Mouse (Mus musculus): ENCODE results near the gene Dock8. TPM values are rescaled to one million over a fixed set of nuclear protein-coding genes. Genes with fewer than 3 reads are reported as not detected.

Gene Dock8
- polyA plus RNA-seq, 1 experiment from 2014 or later: 1.5 TPM

DNA sequence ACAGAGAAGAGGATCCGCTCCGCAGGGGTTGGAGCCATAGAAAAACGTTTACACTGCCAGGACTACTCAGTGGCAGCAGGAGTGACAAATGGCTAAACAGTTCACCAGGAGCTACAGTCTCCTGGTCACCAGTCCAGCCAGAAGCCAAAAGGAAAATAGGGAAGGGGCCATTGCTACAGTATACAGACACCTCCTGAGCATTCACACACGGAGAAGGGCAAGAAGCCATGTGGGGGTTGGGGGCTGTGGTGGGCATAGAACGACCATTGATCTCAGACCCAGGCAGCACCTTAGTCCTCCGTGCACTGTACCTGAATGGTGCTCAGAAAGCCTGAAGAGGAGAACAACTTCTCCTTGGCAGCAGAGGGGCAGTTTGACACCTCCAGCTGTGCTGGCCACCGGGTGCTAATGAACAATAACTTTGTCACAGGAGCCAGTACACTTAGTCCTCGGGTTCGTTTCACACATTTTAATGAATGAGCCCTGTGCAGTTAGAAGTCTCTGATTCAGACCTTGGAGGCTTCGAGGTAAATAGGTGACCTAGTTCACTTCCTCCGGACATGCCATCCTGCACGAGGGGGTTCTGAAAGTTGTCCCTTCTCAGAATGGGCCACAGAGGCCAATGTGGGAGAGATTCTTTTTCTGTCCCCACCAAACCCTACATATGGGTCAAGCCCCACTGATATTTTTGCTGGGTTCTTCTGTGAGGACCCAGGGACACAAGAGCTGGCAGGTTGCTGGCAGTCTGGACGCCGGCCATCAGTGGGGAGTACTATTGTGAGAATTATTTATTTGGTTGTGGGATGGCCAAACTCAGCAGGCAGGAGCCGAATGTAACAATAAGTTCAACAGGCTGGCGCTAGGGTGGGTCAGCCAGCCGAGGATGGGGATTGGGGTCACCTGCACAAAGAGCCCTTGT is 145.0 kb downstream of the Dock8 start:
- Histone ChIP-seq H3K36me3 (ENCODE audit: control insufficient read depth, insufficient read depth, low read length) (no peaks in the 10 kb centered on the region), H3K9ac (ENCODE audit: low read depth, low read length) (no peak overlapping the region), H3K27me3 (replicated peaks; ENCODE audit: control insufficient read depth, insufficient read depth, low read length) (no peaks in the 10 kb centered on the region), H3K4me3 (ENCODE audit: low read length) (no peak overlapping the region), H3K4me1 (ENCODE audit: control insufficient read depth, insufficient read depth, low read depth, low read length) (no peaks in the 10 kb centered on the region; the same call in 1 of the 2 replicates), H3K27ac (ENCODE audit: low read depth, low read length) (no peak overlapping the region; the same call in 1 of the 2 replicates), H3K9me3 (ENCODE audit: control insufficient read depth, low read length) (no peaks in the 10 kb centered on the region), H3K4me2 (ENCODE audit: low read length) (no peak overlapping the region)
- WGBS: 31% methylated on average over 17 of the region's 17 CpGs
- ATAC-seq: peak; percentile 76; the same call in 1 of the 2 replicates

DNA sequence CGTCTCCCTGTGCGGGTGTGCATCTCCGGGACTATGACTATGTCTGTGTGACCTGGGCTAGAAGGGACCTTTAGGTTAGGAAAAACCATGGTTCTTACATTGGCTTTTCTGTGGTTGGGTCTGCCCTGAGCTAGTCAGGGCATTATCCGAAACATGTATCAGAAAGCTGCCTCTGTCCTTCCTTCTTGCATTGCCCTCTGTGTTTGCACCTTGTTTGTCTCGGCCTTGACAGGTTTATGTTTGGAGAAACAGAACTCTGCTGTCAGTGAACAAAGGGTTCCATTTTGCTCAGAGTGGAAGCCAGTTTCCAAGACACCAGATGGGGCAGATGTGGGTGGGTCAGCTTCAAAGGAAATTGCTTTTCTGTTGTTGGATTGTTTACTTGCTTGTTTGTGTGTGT is 145.8 kb downstream of the Dock8 start:
- no peaks in the 10 kb centered on the region; the same call in 1 of the 2 replicates for H3K4me1 ChIP-seq (ENCODE audit: control insufficient read depth, insufficient read depth, low read depth, low read length)
- ATAC-seq: peak; percentile 53; the same call in 1 of the 2 replicates
- no peak overlapping the region for H3K4me3 ChIP-seq (ENCODE audit: low read length)
- H3K9me3 ChIP-seq (ENCODE audit: control insufficient read depth, low read length): no peaks in the 10 kb centered on the region
- H3K27me3 ChIP-seq (replicated peaks; ENCODE audit: control insufficient read depth, insufficient read depth, low read length): no peaks in the 10 kb centered on the region
- H3K36me3 ChIP-seq (ENCODE audit: control insufficient read depth, insufficient read depth, low read length): no peaks in the 10 kb centered on the region
- 63% methylated on average over 5 of the region's 5 CpGs for WGBS
- no peak overlapping the region for H3K27ac ChIP-seq (ENCODE audit: low read depth, low read length)
- H3K4me2 ChIP-seq (ENCODE audit: low read length): no peak overlapping the region
- H3K9ac ChIP-seq (ENCODE audit: low read depth, low read length): no peak overlapping the region

DNA sequence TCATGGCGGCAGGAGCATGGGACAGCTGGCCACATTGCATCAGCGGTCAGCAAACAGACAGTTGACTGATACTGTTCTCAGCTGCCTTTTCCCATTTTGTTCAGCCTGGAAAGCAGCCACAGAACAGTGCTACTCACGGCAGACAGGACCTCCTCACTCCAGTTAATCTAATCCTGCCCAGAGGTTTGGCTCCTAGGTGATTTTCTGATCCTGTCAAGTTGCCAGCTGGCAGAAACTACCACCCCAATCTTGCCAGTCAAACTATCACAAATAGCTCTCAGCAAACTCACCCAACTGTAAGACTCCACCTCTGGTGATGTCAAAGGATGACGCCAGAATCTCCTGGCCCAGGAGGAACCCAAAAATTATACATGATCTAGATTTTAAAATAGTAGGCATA is 146.8 kb downstream of the Dock8 start:
- Histone ChIP-seq H3K9ac (ENCODE audit: low read depth, low read length) (no peak overlapping the region), H3K4me2 (ENCODE audit: low read length) (no peak overlapping the region), H3K4me3 (ENCODE audit: low read length) (no peak overlapping the region), H3K4me1 (ENCODE audit: control insufficient read depth, insufficient read depth, low read depth, low read length) (no peaks in the 10 kb centered on the region; the same call in 1 of the 2 replicates), H3K27me3 (replicated peaks; ENCODE audit: control insufficient read depth, insufficient read depth, low read length) (no peaks in the 10 kb centered on the region), H3K27ac (ENCODE audit: low read depth, low read length) (no peak overlapping the region), H3K36me3 (ENCODE audit: control insufficient read depth, insufficient read depth, low read length) (no peaks in the 10 kb centered on the region), H3K9me3 (ENCODE audit: control insufficient read depth, low read length) (no peaks in the 10 kb centered on the region)
- ATAC-seq: no peak
- WGBS: 73% methylated on average over 4 of the region's 4 CpGs

DNA sequence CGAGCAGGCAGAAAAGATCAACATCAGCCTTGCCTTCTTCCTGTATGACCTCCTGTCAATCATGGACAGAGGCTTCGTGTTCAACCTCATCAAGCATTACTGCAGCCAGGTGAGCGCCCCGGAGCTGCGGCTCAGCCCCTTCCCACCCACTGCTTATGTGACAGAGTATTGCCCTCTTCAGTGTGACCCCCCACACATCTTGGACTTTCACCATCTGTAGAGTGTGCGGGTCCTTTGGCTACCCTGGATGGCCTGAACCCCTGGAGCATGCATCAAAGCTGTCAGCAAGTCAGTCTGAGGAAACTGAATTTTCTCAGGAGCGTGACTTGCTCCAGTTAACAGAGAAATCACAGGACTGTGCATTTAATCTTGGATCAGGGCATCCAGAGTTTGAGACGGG is 150.5 kb downstream of the Dock8 start:
- no peak overlapping the region for H3K4me2 ChIP-seq (ENCODE audit: low read length)
- no peak overlapping the region for H3K9ac ChIP-seq (ENCODE audit: low read depth, low read length)
- H3K4me3 ChIP-seq (ENCODE audit: low read length): no peak overlapping the region
- no peaks in the 10 kb centered on the region for H3K9me3 ChIP-seq (ENCODE audit: control insufficient read depth, low read length)
- 58% methylated on average over 8 of the region's 8 CpGs for whole genome bisulfite sequencing
- H3K4me1 ChIP-seq (ENCODE audit: control insufficient read depth, insufficient read depth, low read depth, low read length): no peaks in the 10 kb centered on the region; the same call in 1 of the 2 replicates
- H3K27me3 ChIP-seq (replicated peaks; ENCODE audit: control insufficient read depth, insufficient read depth, low read length): no peaks in the 10 kb centered on the region
- no peaks in the 10 kb centered on the region for H3K36me3 ChIP-seq (ENCODE audit: control insufficient read depth, insufficient read depth, low read length)
- no peak overlapping the region for H3K27ac ChIP-seq (ENCODE audit: low read depth, low read length)
- no peak for ATAC-seq

DNA sequence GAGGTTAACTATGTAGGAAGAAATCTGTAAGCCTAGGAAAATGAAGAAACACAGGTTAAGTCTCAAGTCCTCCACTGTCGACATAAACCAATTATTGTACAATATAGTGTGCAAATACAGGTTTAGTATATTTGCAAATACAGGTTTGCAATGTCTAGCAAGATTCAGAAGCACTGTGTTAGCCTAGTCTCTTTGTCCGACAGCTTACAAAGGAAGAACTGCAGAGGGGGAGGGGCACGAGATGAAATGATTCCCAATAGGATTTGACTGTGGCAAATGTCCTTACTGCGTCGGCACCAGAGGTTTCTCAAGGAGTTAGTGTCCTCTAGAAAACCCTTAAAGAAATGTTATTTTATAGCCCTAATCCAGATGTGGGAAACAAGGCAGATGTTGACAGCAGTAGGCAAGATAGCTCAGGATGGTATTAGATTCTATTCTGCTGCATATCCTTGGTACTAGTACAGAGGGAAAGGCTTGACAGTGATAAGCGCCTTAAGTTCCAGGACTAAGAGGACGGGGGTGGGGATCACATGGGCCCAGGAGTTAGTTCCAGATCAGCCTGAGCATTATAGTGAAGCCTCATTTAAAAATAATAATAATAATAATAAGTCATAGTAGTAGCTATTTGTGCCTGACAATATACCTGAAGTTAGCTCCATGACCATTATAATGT is 155.3 kb downstream of the Dock8 start:
- Histone ChIP-seq H3K4me1 (ENCODE audit: control insufficient read depth, insufficient read depth, low read depth, low read length) (no peaks in the 10 kb centered on the region), H3K4me2 (ENCODE audit: low read length) (no peak overlapping the region), H3K27me3 (replicated peaks; ENCODE audit: control insufficient read depth, insufficient read depth, low read length) (no peaks in the 10 kb centered on the region), H3K4me3 (ENCODE audit: low read length) (no peak overlapping the region), H3K9me3 (ENCODE audit: control insufficient read depth, low read length) (no peaks in the 10 kb centered on the region), H3K27ac (ENCODE audit: low read depth, low read length) (no peak overlapping the region), H3K36me3 (ENCODE audit: control insufficient read depth, insufficient read depth, low read length) (no peaks in the 10 kb centered on the region), H3K9ac (ENCODE audit: low read depth, low read length) (no peak overlapping the region)
- 57% methylated on average over 7 of the region's 7 CpGs for WGBS
- ATAC-seq: no peak

DNA sequence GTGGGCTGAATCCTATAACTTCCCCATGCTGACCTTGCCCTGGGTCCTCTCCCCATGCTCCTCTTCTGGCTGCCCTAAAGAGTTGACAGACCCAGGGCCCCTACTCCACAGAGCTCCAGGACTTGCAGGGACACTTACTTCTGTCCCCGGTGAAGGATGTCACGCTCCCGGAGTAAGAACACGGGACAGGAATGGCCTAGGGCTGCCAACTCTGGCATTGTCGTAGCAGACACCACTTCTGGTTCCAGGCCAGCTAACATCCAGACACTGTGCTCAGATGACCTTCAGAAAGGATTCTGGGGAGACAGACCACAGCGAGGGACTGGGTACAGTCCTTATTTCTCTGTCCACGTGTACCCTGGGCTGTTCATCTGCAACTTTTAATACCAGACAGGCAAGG is 155.9 kb downstream of the Dock8 start:
- no peaks in the 10 kb centered on the region for H3K36me3 ChIP-seq (ENCODE audit: control insufficient read depth, insufficient read depth, low read length)
- H3K27me3 ChIP-seq (replicated peaks; ENCODE audit: control insufficient read depth, insufficient read depth, low read length): no peaks in the 10 kb centered on the region
- H3K9me3 ChIP-seq (ENCODE audit: control insufficient read depth, low read length): no peaks in the 10 kb centered on the region
- WGBS: 91% methylated on average over 7 of the region's 7 CpGs
- H3K4me2 ChIP-seq (ENCODE audit: low read length): no peak overlapping the region
- no peak overlapping the region for H3K27ac ChIP-seq (ENCODE audit: low read depth, low read length)
- H3K4me3 ChIP-seq (ENCODE audit: low read length): no peak overlapping the region
- ATAC-seq: no peak
- no peaks in the 10 kb centered on the region for H3K4me1 ChIP-seq (ENCODE audit: control insufficient read depth, insufficient read depth, low read depth, low read length)
- no peak overlapping the region for H3K9ac ChIP-seq (ENCODE audit: low read depth, low read length)

DNA sequence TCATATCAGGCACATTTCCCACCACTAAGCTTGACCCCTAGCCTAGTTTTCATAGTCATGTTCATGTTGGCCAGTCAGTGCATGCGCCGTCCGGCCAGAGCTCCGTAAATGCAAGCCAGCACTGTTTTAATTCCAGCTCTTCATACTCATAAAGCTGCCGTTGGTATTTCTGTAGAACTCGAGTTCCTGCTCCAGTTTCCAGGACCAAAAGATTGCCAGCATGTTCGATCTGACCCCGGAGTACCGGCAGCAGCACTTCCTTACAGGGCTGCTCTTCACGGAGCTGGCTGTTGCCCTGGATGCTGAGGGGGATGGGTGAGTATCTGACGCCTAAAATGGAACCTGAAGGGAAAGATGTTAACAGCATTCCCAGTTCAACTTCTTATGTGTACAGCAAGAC is 156.4 kb downstream of the Dock8 start:
- Histone ChIP-seq H3K27me3 (replicated peaks; ENCODE audit: control insufficient read depth, insufficient read depth, low read length) (no peaks in the 10 kb centered on the region), H3K4me3 (ENCODE audit: low read length) (no peak overlapping the region), H3K4me2 (ENCODE audit: low read length) (no peak overlapping the region), H3K9ac (ENCODE audit: low read depth, low read length) (no peak overlapping the region), H3K4me1 (ENCODE audit: control insufficient read depth, insufficient read depth, low read depth, low read length) (no peaks in the 10 kb centered on the region), H3K9me3 (ENCODE audit: control insufficient read depth, low read length) (no peaks in the 10 kb centered on the region), H3K36me3 (ENCODE audit: control insufficient read depth, insufficient read depth, low read length) (no peaks in the 10 kb centered on the region), H3K27ac (ENCODE audit: low read depth, low read length) (no peak overlapping the region)
- WGBS: 85% methylated on average over 11 of the region's 11 CpGs
- ATAC-seq: no peak

DNA sequence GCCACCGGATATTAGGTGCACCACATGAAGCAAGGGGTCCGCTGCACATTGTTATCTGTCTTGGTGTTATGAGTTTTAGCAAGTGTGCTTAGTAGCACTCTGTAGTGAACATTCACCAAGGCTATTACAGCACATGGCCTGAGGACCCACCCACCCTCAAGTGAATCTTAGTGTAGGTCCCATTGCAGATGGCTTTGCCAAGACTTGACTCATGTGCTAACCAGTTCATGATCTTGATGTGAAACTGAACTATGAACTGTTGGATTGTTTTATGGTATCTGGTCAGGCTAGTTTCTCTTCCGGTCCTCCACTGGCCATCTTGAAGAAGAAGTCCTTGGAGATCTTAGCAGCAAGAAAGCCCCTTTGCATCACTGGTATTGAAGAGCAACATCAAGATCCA is 162.9 kb downstream of the Dock8 start:
- H3K9ac ChIP-seq (ENCODE audit: low read depth, low read length): no peak overlapping the region
- H3K4me1 ChIP-seq (ENCODE audit: control insufficient read depth, insufficient read depth, low read depth, low read length): no peaks in the 10 kb centered on the region
- ATAC-seq: no peak
- no peaks in the 10 kb centered on the region for H3K36me3 ChIP-seq (ENCODE audit: control insufficient read depth, insufficient read depth, low read length)
- H3K4me3 ChIP-seq (ENCODE audit: low read length): no peak overlapping the region
- H3K27me3 ChIP-seq (replicated peaks; ENCODE audit: control insufficient read depth, insufficient read depth, low read length): no peaks in the 10 kb centered on the region
- H3K4me2 ChIP-seq (ENCODE audit: low read length): no peak overlapping the region
- 95% methylated on average over 3 of the region's 3 CpGs for WGBS
- no peak overlapping the region for H3K27ac ChIP-seq (ENCODE audit: low read depth, low read length)
- no peaks in the 10 kb centered on the region for H3K9me3 ChIP-seq (ENCODE audit: control insufficient read depth, low read length)

DNA sequence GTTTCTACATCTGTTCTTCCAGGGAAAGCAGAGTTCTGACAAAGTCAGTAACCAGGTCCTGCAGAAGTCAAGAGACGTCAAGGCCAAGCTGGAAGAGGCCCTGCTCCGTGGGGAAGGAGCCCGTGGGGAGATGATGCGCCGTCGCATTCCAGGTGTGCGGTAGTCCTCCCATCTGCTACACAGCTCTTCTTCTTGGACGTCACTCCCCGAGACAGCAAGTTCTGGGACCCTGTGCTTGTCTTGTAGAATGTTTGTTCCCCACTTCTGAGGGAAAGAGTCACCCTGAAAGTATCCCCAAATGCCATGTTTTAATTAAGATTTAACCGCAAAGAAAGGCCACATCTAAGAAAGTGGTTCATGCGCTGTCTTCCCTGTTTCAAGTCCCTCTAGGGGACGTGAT is 164.1 kb downstream of the Dock8 start:
- Histone ChIP-seq H3K4me3 (ENCODE audit: low read length) (no peak overlapping the region), H3K9me3 (ENCODE audit: control insufficient read depth, low read length) (no peaks in the 10 kb centered on the region), H3K36me3 (ENCODE audit: control insufficient read depth, insufficient read depth, low read length) (no peaks in the 10 kb centered on the region), H3K27ac (ENCODE audit: low read depth, low read length) (no peak overlapping the region), H3K27me3 (replicated peaks; ENCODE audit: control insufficient read depth, insufficient read depth, low read length) (no peaks in the 10 kb centered on the region), H3K4me2 (ENCODE audit: low read length) (no peak overlapping the region), H3K9ac (ENCODE audit: low read depth, low read length) (no peak overlapping the region), H3K4me1 (ENCODE audit: control insufficient read depth, insufficient read depth, low read depth, low read length) (no peaks in the 10 kb centered on the region)
- WGBS: 92% methylated on average over 12 of the region's 12 CpGs
- ATAC-seq: no peak

All from hindbrain, embryonic 16.5 days (tissue).